Mouse (Mus musculus) intestine, embryonic 15.5 days (tissue): ENCODE measurements at regions not wholly inside any gene's neighbourhood (a gene's known extent, or its start where the extent isn't known, plus 50 kb on each side); places are given as distances from the start of the nearest gene placed in this dataset.
A peak's percentile ranks its signal among the peaks of the same experiment; 100 is the strongest.

Experiments
- ATAC-seq: fragments of 200-750 bp; cut with Nextera tagmentation; 2 replicates; pipeline ENCODE4 v1.8.0; 2017; ENCODE audit warnings: moderate TSS enrichment, moderate library complexity
- H3K27ac ChIP-seq: fragments of 300-500 bp; sonication (generic); 2 replicates; pipeline ENCODE4 v1.5.1; 2015; ENCODE audit warnings: mild to moderate bottlenecking, inconsistent platforms
- H3K27me3 ChIP-seq: fragments of 300-500 bp; sonication (generic); replicated peaks from 2 replicates; pipeline ENCODE4 v1.6.1; 2015; ENCODE audit warnings: inconsistent platforms
- H3K36me3 ChIP-seq: fragments of 300-500 bp; sonication (generic); 2 replicates; pipeline ENCODE4 v1.6.1; 2015; ENCODE audit warnings: inconsistent platforms
- H3K4me1 ChIP-seq: fragments of 300-500 bp; sonication (generic); replicated peaks from 2 replicates; pipeline ENCODE4 v1.6.1; 2015; ENCODE audit warnings: inconsistent platforms
- H3K4me2 ChIP-seq: fragments of 300-500 bp; sonication (generic); replicated peaks from 2 replicates; pipeline ENCODE4 v1.6.1; 2015; ENCODE audit warnings: mild to moderate bottlenecking, inconsistent platforms
- H3K4me3 ChIP-seq: fragments of 300-500 bp; sonication (generic); replicated peaks from 2 replicates; pipeline ENCODE4 v1.5.1; 2015; ENCODE audit warnings: inconsistent platforms
- H3K9ac ChIP-seq: fragments of 300-500 bp; sonication (generic); 2 replicates; pipeline ENCODE4 v1.6.1; 2015; ENCODE audit warnings: inconsistent platforms
- H3K9me3 ChIP-seq: fragments of 300-500 bp; sonication (generic); 2 replicates; pipeline ENCODE4 v1.6.1; 2016; ENCODE audit warnings: inconsistent platforms
- WGBS: fragments of 180-500 bp; shearing (Covaris S2); methylation state at CpG from one replicate; pipeline ENCODE4 v1.1.7; 2015; 5-methylcytosine and 5-hydroxymethylcytosine counted together

DNA sequence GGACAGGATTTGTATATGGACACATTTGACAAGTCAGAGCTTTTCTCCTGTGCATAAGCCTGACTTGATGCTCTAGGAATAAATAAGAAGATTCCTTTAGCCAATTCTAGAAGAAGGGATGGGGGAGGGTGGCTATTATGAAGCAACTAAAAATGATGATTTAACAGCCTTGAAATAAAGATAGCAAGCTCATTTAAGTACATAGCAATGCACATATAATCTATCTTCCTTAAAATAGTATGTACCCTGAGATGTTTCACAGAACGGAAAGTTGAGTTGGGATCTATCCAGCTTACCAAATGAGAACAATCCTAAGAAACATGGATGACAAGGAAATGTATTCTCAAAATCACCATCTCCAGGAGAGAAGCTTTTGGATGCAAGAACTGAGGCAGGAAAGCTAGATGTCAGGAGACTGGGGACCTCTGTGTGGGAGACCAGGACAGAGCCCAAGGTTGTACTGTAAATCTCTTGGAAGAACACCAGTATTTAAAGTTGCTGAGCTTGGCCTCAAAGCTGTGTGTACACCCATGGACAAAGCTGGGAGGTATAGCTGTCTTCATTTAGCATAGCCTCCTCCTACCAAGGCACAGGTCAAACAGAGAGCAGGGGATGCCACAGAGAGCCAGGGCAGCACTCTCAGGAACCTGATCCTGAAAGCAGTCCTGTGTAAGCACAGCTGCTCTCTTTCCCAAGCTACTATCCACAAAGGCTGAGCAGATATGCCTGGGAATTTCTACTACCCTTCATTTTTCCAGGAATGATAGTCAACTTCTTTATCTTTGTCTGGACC is 192.3 kb downstream of the Parm1 start:
- H3K4me2 ChIP-seq = no peak overlapping the region
- no peaks in the 10 kb centered on the region for H3K36me3 ChIP-seq
- no peaks in the 10 kb centered on the region; the same call in 1 of the 2 replicates for H3K4me1 ChIP-seq
- no peak overlapping the region for H3K9ac ChIP-seq
- peak; percentile 58; the same call in 1 of the 2 replicates for ATAC-seq
- no peaks in the 10 kb centered on the region for H3K9me3 ChIP-seq
- no peak overlapping the region for H3K4me3 ChIP-seq
- no peaks in the 10 kb centered on the region for H3K27me3 ChIP-seq
- 58% methylated on average over 1 of the region's 1 CpGs for WGBS
- no peak overlapping the region for H3K27ac ChIP-seq

DNA sequence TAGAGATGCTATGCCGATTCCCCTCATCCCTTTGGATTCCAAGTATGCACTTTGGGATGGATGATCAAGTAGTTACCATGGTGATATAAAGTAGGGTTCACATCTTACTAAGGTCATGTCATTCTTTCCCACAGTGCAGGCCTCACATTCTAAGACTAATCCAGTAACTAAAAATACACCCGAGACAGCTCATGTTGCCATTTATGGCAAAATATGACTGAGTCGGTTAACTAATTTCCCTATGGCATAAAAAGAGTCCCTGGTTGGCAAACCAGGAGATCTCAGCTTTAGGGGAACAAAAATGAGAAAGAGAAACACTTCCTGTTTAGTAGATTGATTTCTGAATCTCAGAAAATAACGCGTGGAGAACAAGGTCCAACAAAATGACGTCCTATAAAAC is 190.7 kb downstream of the Parm1 start:
- H3K27ac ChIP-seq = no peak overlapping the region
- H3K36me3 ChIP-seq = no peaks in the 10 kb centered on the region
- 85% methylated on average over 6 of the region's 6 CpGs for WGBS

GRCm38 (mm10) chr5:91697075-91697474 is 179.7 kb downstream of the Parm1 start:
- Histone ChIP-seq H3K4me1 (no peaks in the 10 kb centered on the region), H3K27ac (no peak overlapping the region)
- WGBS = 77% methylated on average over 6 of the region's 6 CpGs

More for the DNA sequence above, 190.7 kb downstream of the Parm1 start:
- no peak overlapping the region for H3K9ac ChIP-seq
- no peaks in the 10 kb centered on the region for H3K27me3 ChIP-seq
- no peaks in the 10 kb centered on the region for H3K9me3 ChIP-seq
- no peaks in the 10 kb centered on the region; the same call in 1 of the 2 replicates for H3K4me1 ChIP-seq
- no peak overlapping the region for H3K4me3 ChIP-seq
- H3K4me2 ChIP-seq = no peak overlapping the region
- no peak for ATAC-seq

GRCm38 (mm10) chr5:91696532-91696931 is 179.1 kb downstream of the Parm1 start:
- H3K27ac ChIP-seq = no peak overlapping the region
- H3K27me3 ChIP-seq = no peaks in the 10 kb centered on the region
- H3K36me3 ChIP-seq = no peaks in the 10 kb centered on the region
- H3K4me1 ChIP-seq = no peaks in the 10 kb centered on the region
- ATAC-seq = no peak
- H3K4me3 ChIP-seq = no peak overlapping the region
- no peaks in the 10 kb centered on the region for H3K9me3 ChIP-seq
- no peak overlapping the region for H3K4me2 ChIP-seq
- WGBS = 89% methylated on average over 6 of the region's 6 CpGs
- H3K9ac ChIP-seq = no peak overlapping the region

More at GRCm38 (mm10) chr5:91697075-91697474, 179.7 kb downstream of the Parm1 start:
- Histone ChIP-seq H3K36me3 (no peaks in the 10 kb centered on the region), H3K9me3 (no peaks in the 10 kb centered on the region), H3K27me3 (no peaks in the 10 kb centered on the region), H3K4me3 (no peak overlapping the region), H3K9ac (no peak overlapping the region), H3K4me2 (no peak overlapping the region)
- ATAC-seq = no peak

- H3K27me3 ChIP-seq = no peaks in the 10 kb centered on the region
- no peaks in the 10 kb centered on the region for H3K4me1 ChIP-seq
- no peak overlapping the region for H3K9ac ChIP-seq
- H3K4me2 ChIP-seq = no peak overlapping the region
- no peaks in the 10 kb centered on the region for H3K9me3 ChIP-seq
- no peak for ATAC-seq
- WGBS = 72% methylated on average over 3 of the region's 3 CpGs
- H3K27ac ChIP-seq = no peak overlapping the region
- H3K4me3 ChIP-seq = no peak overlapping the region
- H3K36me3 ChIP-seq = no peaks in the 10 kb centered on the region
Observed at GRCm38 (mm10) chr5:91695632-91696031, 178.2 kb downstream of the Parm1 start.

- H3K27me3 ChIP-seq = no peaks in the 10 kb centered on the region
- H3K27ac ChIP-seq = no peak overlapping the region
- no peak overlapping the region for H3K9ac ChIP-seq
- no peak overlapping the region for H3K4me2 ChIP-seq
- H3K4me3 ChIP-seq = no peak overlapping the region
- no peak for ATAC-seq
- WGBS = 73% methylated on average over 11 of the region's 11 CpGs
- no peaks in the 10 kb centered on the region for H3K4me1 ChIP-seq
- H3K9me3 ChIP-seq = no peaks in the 10 kb centered on the region
- H3K36me3 ChIP-seq = no peaks in the 10 kb centered on the region
Observed at GRCm38 (mm10) chr5:91693277-91693676, 175.9 kb downstream of the Parm1 start.

- H3K4me3 ChIP-seq = no peak overlapping the region
- no peaks in the 10 kb centered on the region for H3K9me3 ChIP-seq
- no peak overlapping the region for H3K9ac ChIP-seq
- no peaks in the 10 kb centered on the region for H3K4me1 ChIP-seq
- no peak overlapping the region for H3K4me2 ChIP-seq
- H3K27ac ChIP-seq = no peak overlapping the region
- no peak for ATAC-seq
- H3K36me3 ChIP-seq = no peaks in the 10 kb centered on the region
- WGBS = 40% methylated on average over 6 of the region's 6 CpGs
- H3K27me3 ChIP-seq = no peaks in the 10 kb centered on the region
Observed at GRCm38 (mm10) chr5:91692292-91692691, 174.9 kb downstream of the Parm1 start.

- Histone ChIP-seq H3K9ac (no peak overlapping the region), H3K27me3 (no peaks in the 10 kb centered on the region), H3K4me1 (no peaks in the 10 kb centered on the region), H3K4me2 (no peak overlapping the region), H3K9me3 (no peaks in the 10 kb centered on the region), H3K36me3 (no peaks in the 10 kb centered on the region), H3K4me3 (no peak overlapping the region), H3K27ac (no peak overlapping the region)
- ATAC-seq = no peak
- WGBS = 83% methylated on average over 6 of the region's 6 CpGs
Observed at GRCm38 (mm10) chr5:91678727-91679126, 161.3 kb downstream of the Parm1 start.
